Mouse (Mus musculus) ES-E14 (cell line): ENCODE measurements at regions not wholly inside any gene's neighbourhood (a gene's known extent, or its start where the extent isn't known, plus 50 kb on each side); places are given as distances from the start of the nearest gene placed in this dataset.

Experiments
- DNase-seq: peaks from one replicate; pipeline ENCODE4 v3.0.0-alpha.2; 2013; ENCODE audit warnings: low read depth, low spot score
- H3K27ac ChIP-seq: 2 replicates; pipeline ENCODE4 v1.5.1; 2012; ENCODE audit warnings: low read depth, mild to moderate bottlenecking, low read length, moderate library complexity, mixed read lengths; ENCODE audit not compliant: poor library complexity, insufficient read depth, severe bottlenecking
- H3K36me3 ChIP-seq: 2 replicates; pipeline ENCODE4 v1.6.1; 2012; ENCODE audit warnings: mild to moderate bottlenecking, low read length, moderate library complexity, mixed read lengths; ENCODE audit not compliant: control insufficient read depth, poor library complexity, insufficient read depth, severe bottlenecking
- H3K4me1 ChIP-seq, 2 experiments: fragments of 150-350 bp in 1 of 2; sonication (generic) in 1 of 2; 2 replicates each; pipeline ENCODE4 v1.6.1; 2012; ENCODE audit warnings: low read length in 2 of 2, mild to moderate bottlenecking in 1 of 2, mixed read lengths in 1 of 2; ENCODE audit not compliant: control insufficient read depth in 2 of 2, insufficient read depth in 2 of 2, poor library complexity in 1 of 2
- H3K4me3 ChIP-seq, 2 experiments: fragments of 150-350 bp in 1 of 2; sonication (generic) in 1 of 2; 2 replicates each; pipeline ENCODE4 v1.5.1; 2012; ENCODE audit warnings: low read length in 2 of 2, low read depth in 1 of 2, mild to moderate bottlenecking in 1 of 2, mixed read lengths in 1 of 2; ENCODE audit not compliant: insufficient read depth in 1 of 2, poor library complexity in 1 of 2, severe bottlenecking in 1 of 2
- H3K9ac ChIP-seq: 2 replicates; pipeline ENCODE4 v1.6.1; 2012; ENCODE audit warnings: low read depth, mild to moderate bottlenecking, low read length, mixed read lengths; ENCODE audit not compliant: poor library complexity, insufficient read depth, severe bottlenecking
- H3K9me3 ChIP-seq: fragments of 150-350 bp; sonication (generic); 2 replicates; pipeline ENCODE4 v1.6.1; 2012; ENCODE audit warnings: low read depth, mild to moderate bottlenecking, low read length; ENCODE audit not compliant: control insufficient read depth, insufficient read depth
- CHD2 ChIP-seq: IDR thresholded peaks from 2 replicates; pipeline ENCODE4 v1.6.1; 2014; ENCODE audit warnings: mild to moderate bottlenecking, low read depth, low read length, inconsistent platforms
- HCFC1 ChIP-seq: IDR thresholded peaks from 2 replicates; pipeline ENCODE4 v1.6.1; 2012; ENCODE audit warnings: low read length, inconsistent platforms, borderline replicate concordance; ENCODE audit not compliant: insufficient read depth
- MAFK ChIP-seq: IDR thresholded peaks from 2 replicates; pipeline ENCODE4 v1.6.1; 2014; ENCODE audit warnings: mild to moderate bottlenecking, low read depth, low read length, inconsistent platforms; ENCODE audit not compliant: insufficient read depth
- ZC3H11A ChIP-seq: IDR thresholded peaks from 2 replicates; pipeline ENCODE4 v1.6.1; 2012; ENCODE audit warnings: low read depth, mild to moderate bottlenecking, inconsistent platforms, low read length, borderline replicate concordance
- ZNF384 ChIP-seq: IDR thresholded peaks from 2 replicates; pipeline ENCODE4 v1.6.1; 2012; ENCODE audit warnings: low read depth, low read length, inconsistent platforms
- in situ Hi-C, 2 experiments: fragments of 600-800 bp; cut with MboI; formaldehyde crosslinking; loops; one replicate each; pipeline ENCODE4 v1.15.1; 2025; ENCODE audit warnings: low sequenced_read_pairs in 2 of 2, inconsistent platforms in 1 of 2; ENCODE audit not compliant: unreplicated experiment in 2 of 2

DNA sequence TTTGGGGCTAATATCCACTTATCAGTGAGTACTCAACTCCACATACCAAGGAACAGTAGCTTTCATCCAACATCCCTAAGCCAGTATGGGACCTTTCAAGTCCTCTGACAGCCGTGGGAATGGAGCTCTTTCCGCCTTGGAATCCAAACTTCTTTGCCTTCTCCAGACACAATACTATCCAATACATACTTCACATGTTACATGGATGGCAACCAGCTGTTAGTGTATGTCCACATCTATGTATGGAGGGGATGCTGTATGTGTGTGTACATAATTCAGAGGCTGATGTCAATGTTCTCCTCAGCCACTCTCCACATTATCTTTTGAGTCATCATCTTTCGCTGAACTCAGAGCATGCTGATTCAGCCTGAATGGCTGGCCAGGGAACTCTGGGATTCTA is 79.8 kb upstream of the Sp4 start:
- H3K9me3 ChIP-seq: no peaks in the 10 kb centered on the region
- no peak overlapping the region for H3K27ac ChIP-seq
- TF ChIP-seq ZNF384 (no peak), CHD2 (no peak), MAFK (no peak), HCFC1 (no peak), ZC3H11A (no peak)
- H3K4me1 ChIP-seq: no peaks in the 10 kb centered on the region
- no peak overlapping the region for H3K4me3 ChIP-seq
- H3K36me3 ChIP-seq: no peaks in the 10 kb centered on the region
- no peak for DNase-seq
- in situ Hi-C loops: no loop called here
- no peak overlapping the region for H3K9ac ChIP-seq

DNA sequence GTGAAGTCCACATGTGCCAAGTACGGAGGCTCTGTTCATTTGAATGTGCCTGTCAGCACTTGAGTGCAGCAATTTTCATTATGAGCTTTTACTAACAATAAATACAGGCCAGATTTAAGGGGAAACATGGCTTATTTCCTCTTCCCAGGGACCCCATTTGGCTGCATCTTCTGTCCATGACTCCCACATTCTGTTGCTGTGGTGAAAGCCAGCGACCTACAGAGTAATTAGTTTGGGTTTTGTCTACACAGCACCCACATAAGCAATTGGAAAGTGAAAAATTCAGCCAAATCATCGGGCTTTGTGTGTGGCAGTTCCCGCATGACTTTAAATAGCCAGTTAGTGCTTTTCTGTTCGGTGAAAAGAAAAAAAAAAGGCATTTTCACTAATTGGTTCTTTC is 76.7 kb upstream of the Sp4 start:
- no peak for DNase-seq
- Histone ChIP-seq H3K4me3 (no peak overlapping the region), H3K36me3 (no peaks in the 10 kb centered on the region), H3K9me3 (no peaks in the 10 kb centered on the region), H3K27ac (no peak overlapping the region), H3K9ac (no peak overlapping the region), H3K4me1 (no peaks in the 10 kb centered on the region)
- no peak for TF ChIP-seq CHD2
- no peak for TF ChIP-seq MAFK
- no peak for TF ChIP-seq HCFC1
- in situ Hi-C loops: no loop called here

- no peak for DNase-seq
- in situ Hi-C loops: no loop called here
Observed at GRCm38 (mm10) chr12:118376521-118377493, 75.6 kb upstream of the Sp4 start.

GRCm38 (mm10) chr12:118373250-118373649 is 72.0 kb upstream of the Sp4 start:
- TF ChIP-seq HCFC1: no peak
- no peak for TF ChIP-seq CHD2
- TF ChIP-seq ZC3H11A: no peak
- TF ChIP-seq ZNF384: no peak
- no peak for TF ChIP-seq MAFK
- in situ Hi-C loops: no loop called here

More at GRCm38 (mm10) chr12:118376521-118377493, 75.6 kb upstream of the Sp4 start:
- H3K36me3 ChIP-seq: no peaks in the 10 kb centered on the region
- no peaks in the 10 kb centered on the region for H3K4me1 ChIP-seq
- TF ChIP-seq MAFK (no peak), ZC3H11A (no peak), ZNF384 (no peak), CHD2 (no peak), HCFC1 (no peak)
- H3K4me3 ChIP-seq: no peak overlapping the region
- H3K9me3 ChIP-seq: no peaks in the 10 kb centered on the region
- no peak overlapping the region for H3K27ac ChIP-seq
- no peak overlapping the region for H3K9ac ChIP-seq

More at GRCm38 (mm10) chr12:118373250-118373649, 72.0 kb upstream of the Sp4 start:
- Histone ChIP-seq H3K9ac (no peak overlapping the region), H3K4me3 (no peak overlapping the region), H3K4me1 (no peaks in the 10 kb centered on the region), H3K27ac (no peak overlapping the region), H3K36me3 (no peaks in the 10 kb centered on the region), H3K9me3 (no peaks in the 10 kb centered on the region)
- DNase-seq: no peak
